Mouse (Mus musculus): ENCODE data around the gene Etl4. TPM values are rescaled to one million over a fixed set of nuclear protein-coding genes. Genes with fewer than 3 reads are reported as not detected.

Etl4 gene
- total and polyA plus RNA-seq, 2 experiments from 2014 or later: 7.6 to 20.6 TPM

DNA sequence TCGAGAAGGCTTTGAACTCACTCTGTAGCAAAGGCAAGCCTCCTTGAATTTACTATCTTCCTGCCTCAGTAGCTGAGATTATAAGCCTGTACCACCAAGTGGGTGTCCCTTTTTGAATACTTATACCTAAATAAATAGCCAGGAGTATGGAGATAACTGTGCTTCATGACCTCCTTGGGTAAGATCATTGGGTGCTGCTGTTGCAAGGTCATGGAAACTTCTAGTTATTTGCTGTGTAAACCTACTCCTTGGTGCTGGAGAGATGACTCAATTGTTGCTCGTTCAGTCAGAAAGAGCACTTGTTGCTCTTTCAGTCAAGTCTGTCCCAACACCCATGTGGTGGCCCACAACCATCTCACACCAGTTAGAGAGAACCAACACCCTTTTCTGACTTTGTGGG, 608.3 kb downstream of the Etl4 start:
- Histone ChIP-seq H3K9ac (replicated peaks; ENCODE audit: low read depth, low read length) (no peak overlapping the region), H3K27ac (ENCODE audit: low read depth) (no peak overlapping the region), H3K4me3 (ENCODE audit: low read depth, low read length) (no peak overlapping the region), H3K36me3 (replicated peaks; ENCODE audit: control insufficient read depth, insufficient read depth, low read length) (no peaks in the 10 kb centered on the region), H3K4me1 (ENCODE audit: control insufficient read depth, insufficient read depth) (peaks cover 6% of the 10 kb centered on the region), H3K9me3 (replicated peaks; ENCODE audit: control insufficient read depth, low read length) (no peaks in the 10 kb centered on the region), H3K4me2 (ENCODE audit: low read depth, low read length) (no peak overlapping the region), H3K27me3 (ENCODE audit: control insufficient read depth, insufficient read depth, low read length) (no peaks in the 10 kb centered on the region)
- TF ChIP-seq CTCF (IDR thresholded peaks at IDR 0.05; ENCODE audit: low read depth) (no peak), EP300 (IDR thresholded peaks at IDR 0.05; ENCODE audit: low read depth) (no peak)
- 89% methylated on average over 2 of the region's 2 CpGs for WGBS
- ATAC-seq (ENCODE audit: insufficient read depth, low read depth) (no peak), DNase-seq (ENCODE audit: low spot score) (no peak)

GRCm38 (mm10) chr2:20518506-20518905, 608.9 kb downstream of the Etl4 start:
- Histone ChIP-seq H3K36me3 (replicated peaks; ENCODE audit: control insufficient read depth, insufficient read depth, low read length) (no peaks in the 10 kb centered on the region), H3K4me2 (ENCODE audit: low read depth, low read length) (no peak overlapping the region), H3K9ac (replicated peaks; ENCODE audit: low read depth, low read length) (no peak overlapping the region), H3K27me3 (ENCODE audit: control insufficient read depth, insufficient read depth, low read length) (no peaks in the 10 kb centered on the region), H3K4me1 (ENCODE audit: control insufficient read depth, insufficient read depth) (peaks cover 6% of the 10 kb centered on the region), H3K4me3 (ENCODE audit: low read depth, low read length) (no peak overlapping the region), H3K9me3 (replicated peaks; ENCODE audit: control insufficient read depth, low read length) (no peaks in the 10 kb centered on the region), H3K27ac (ENCODE audit: low read depth) (peak overlapping the region; percentile 41)
- peak; percentile 16 for DNase-seq (ENCODE audit: low spot score)
- TF ChIP-seq CTCF (IDR thresholded peaks at IDR 0.05; ENCODE audit: low read depth) (no peak), EP300 (IDR thresholded peaks at IDR 0.05; ENCODE audit: low read depth) (no peak)
- no peak for ATAC-seq (ENCODE audit: insufficient read depth, low read depth)
- WGBS: 25% methylated on average over 2 of the region's 2 CpGs

DNA sequence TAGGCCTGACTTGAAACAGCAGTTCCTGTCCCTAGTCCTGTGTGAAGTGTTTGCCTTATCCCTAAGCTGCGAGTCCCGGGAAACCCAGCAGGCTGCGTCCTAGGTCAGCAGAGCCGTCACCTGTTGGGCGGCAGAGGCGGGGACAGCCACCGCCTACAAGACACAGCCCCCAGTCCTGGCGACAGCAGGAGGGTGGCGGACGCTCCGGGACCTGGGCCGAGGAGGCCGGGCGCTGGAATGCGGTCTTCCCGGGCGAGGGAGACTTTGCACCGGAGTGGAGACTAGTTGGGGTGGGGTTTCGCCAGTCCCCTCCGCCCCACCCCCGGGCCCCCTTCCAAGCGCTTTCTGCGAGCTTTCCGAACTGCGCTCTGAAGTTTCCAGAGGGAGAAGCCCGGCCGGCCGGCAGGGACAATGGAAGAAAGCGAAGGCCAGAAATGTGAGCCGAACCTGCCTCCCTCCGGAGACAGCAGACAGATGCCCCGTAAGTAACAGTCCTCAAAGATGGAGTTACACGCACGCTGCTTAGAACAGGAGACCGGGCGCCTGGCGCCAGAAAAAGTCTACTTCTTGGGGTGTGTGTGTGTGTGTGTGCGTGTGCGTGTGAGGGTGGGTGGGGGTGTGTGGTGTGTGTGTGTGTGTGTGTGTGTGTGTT, 610.0 kb downstream of the Etl4 start:
- Histone ChIP-seq H3K4me3 (ENCODE audit: low read depth, low read length) (peak overlapping the region; percentile 57), H3K9me3 (replicated peaks; ENCODE audit: control insufficient read depth, low read length) (no peaks in the 10 kb centered on the region), H3K36me3 (replicated peaks; ENCODE audit: control insufficient read depth, insufficient read depth, low read length) (no peaks in the 10 kb centered on the region), H3K27me3 (ENCODE audit: control insufficient read depth, insufficient read depth, low read length) (no peaks in the 10 kb centered on the region), H3K9ac (replicated peaks; ENCODE audit: low read depth, low read length) (peak overlapping the region; percentile 46), H3K27ac (ENCODE audit: low read depth) (peak overlapping the region; percentile 75), H3K4me1 (ENCODE audit: control insufficient read depth, insufficient read depth) (peaks cover 6% of the 10 kb centered on the region), H3K4me2 (ENCODE audit: low read depth, low read length) (peak overlapping the region; percentile 80)
- WGBS: 1% methylated on average over 35 of the region's 39 CpGs
- peak; percentile 79 for ATAC-seq (ENCODE audit: insufficient read depth, low read depth)
- peak; percentile 49 for DNase-seq (ENCODE audit: low spot score)
- TF ChIP-seq EP300 (IDR thresholded peaks at IDR 0.05; ENCODE audit: low read depth) (no peak), CTCF (IDR thresholded peaks at IDR 0.05; ENCODE audit: low read depth) (peak; percentile 39)

GRCm38 (mm10) chr2:20520099-20520475, 610.5 kb downstream of the Etl4 start:
- H3K9me3 ChIP-seq (replicated peaks; ENCODE audit: control insufficient read depth, low read length): no peaks in the 10 kb centered on the region
- no peaks in the 10 kb centered on the region for H3K27me3 ChIP-seq (ENCODE audit: control insufficient read depth, insufficient read depth, low read length)
- ATAC-seq (ENCODE audit: insufficient read depth, low read depth) (no peak), DNase-seq (ENCODE audit: low spot score) (no peak)
- TF ChIP-seq EP300 (IDR thresholded peaks at IDR 0.05; ENCODE audit: low read depth): no peak
- TF ChIP-seq CTCF (IDR thresholded peaks at IDR 0.05; ENCODE audit: low read depth): no peak
- H3K36me3 ChIP-seq (replicated peaks; ENCODE audit: control insufficient read depth, insufficient read depth, low read length): no peaks in the 10 kb centered on the region
- WGBS: 2% methylated on average over 12 of the region's 12 CpGs
- peak overlapping the region; percentile 80 for H3K4me2 ChIP-seq (ENCODE audit: low read depth, low read length)
- H3K4me3 ChIP-seq (ENCODE audit: low read depth, low read length): peak overlapping the region; percentile 57
- peak overlapping the region; percentile 46 for H3K9ac ChIP-seq (replicated peaks; ENCODE audit: low read depth, low read length)
- peaks cover 6% of the 10 kb centered on the region for H3K4me1 ChIP-seq (ENCODE audit: control insufficient read depth, insufficient read depth)
- H3K27ac ChIP-seq (ENCODE audit: low read depth): peak overlapping the region; percentile 75

DNA sequence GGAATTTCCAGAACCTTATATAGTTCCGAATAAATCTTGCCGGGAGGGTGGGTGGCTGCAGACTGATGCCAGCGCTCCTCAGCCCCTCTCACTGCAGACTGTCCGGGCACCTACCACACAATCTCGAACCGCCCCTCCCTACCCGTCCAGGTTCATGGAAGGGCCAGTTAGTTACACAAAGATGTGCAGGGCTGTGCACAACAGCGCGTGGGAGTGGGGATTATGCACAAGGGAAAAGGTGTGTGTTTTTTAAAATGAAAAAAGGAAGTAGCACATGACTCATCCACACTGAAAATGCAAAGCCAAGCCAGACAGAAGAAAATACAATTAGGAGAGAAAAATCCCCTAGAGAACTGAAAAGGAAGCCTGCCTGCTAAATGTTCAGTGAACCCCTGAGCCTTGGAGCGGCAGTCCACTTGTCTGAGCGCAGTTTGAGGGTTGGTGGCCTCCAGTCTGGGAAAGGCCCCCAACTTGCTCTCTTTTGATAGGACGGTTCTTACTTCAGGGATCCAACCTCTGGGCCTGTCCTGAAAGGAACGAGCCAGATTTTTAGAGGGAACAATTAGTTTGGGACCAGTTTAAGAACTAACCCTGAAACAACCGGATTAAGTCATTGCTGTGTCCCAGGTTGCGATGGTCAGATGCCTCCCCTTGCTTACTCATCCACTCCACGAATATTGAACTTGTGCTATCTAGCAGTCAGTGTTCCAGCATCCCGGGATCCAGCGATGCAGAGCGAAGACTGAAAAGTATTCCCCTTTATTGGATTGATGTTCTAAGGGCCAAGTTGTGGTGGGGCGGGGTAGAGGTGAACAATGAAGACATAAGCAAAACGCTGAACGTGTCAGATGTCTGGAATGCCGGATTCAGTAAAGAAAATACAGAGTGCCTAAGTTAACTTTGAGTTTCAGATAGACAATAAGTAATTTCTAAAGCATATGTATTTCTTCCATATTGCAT, 611.3 kb downstream of the Etl4 start:
- WGBS: 33% methylated on average over 23 of the region's 23 CpGs
- Histone ChIP-seq H3K4me1 (ENCODE audit: control insufficient read depth, insufficient read depth) (peaks cover 6% of the 10 kb centered on the region), H3K4me3 (ENCODE audit: low read depth, low read length) (peak overlapping the region; percentile 57), H3K4me2 (ENCODE audit: low read depth, low read length) (peak overlapping the region; percentile 80), H3K9me3 (replicated peaks; ENCODE audit: control insufficient read depth, low read length) (no peaks in the 10 kb centered on the region), H3K27ac (ENCODE audit: low read depth) (peak overlapping the region; percentile 75), H3K9ac (replicated peaks; ENCODE audit: low read depth, low read length) (peak overlapping the region; percentile 46; the same call in 1 of the 2 replicates), H3K36me3 (replicated peaks; ENCODE audit: control insufficient read depth, insufficient read depth, low read length) (no peaks in the 10 kb centered on the region), H3K27me3 (ENCODE audit: control insufficient read depth, insufficient read depth, low read length) (no peaks in the 10 kb centered on the region)
- no peak for TF ChIP-seq CTCF (IDR thresholded peaks at IDR 0.05; ENCODE audit: low read depth)
- peak; percentile 79 for TF ChIP-seq EP300 (IDR thresholded peaks at IDR 0.05; ENCODE audit: low read depth)
- DNase-seq (ENCODE audit: low spot score) (peak; percentile 52), ATAC-seq (ENCODE audit: insufficient read depth, low read depth) (peak; percentile 50)

Measured in heart, postnatal 0 days (tissue).